Mouse (Mus musculus): Measurements from ENCODE around the gene Runx1.

- TF ChIP-seq CTCF (IDR thresholded peaks at IDR 0.05; ENCODE audit: low read depth): no peak
- TF ChIP-seq EP300 (optimal IDR thresholded peaks at IDR 0.05): no peak
Observed at GRCm38 (mm10) chr16:92661757-92662156, 164.2 kb downstream of the Runx1 start.

All from stomach, postnatal 0 days (tissue).